Mouse (Mus musculus): ENCODE measurements around the gene Pcyt1a. TPM values are rescaled to one million over a fixed set of nuclear protein-coding genes. Genes with fewer than 3 reads are reported as not detected.

Gene Pcyt1a
- polyA plus RNA-seq, 1 experiment: 14.6 TPM

DNA sequence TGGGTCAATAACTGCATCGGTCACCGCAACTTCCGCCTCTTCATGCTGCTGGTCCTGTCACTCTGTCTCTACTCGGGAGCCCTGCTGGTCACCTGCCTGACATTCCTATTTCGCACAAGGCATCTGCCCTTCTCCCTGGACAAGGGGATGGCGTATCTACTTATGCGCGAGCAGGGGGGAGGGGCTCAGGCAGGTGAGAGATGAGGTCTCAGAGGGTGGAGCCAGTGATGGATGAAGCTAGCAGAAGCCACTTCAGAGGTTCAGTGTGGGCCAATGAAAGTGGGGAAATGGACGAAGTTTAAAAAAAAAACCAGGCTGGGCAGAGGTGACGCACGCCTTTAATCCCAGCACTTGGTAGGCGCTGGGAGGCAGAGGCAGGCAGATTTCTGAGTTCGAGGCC is 68.3 kb downstream of the Pcyt1a start:
- H3K9ac ChIP-seq (ENCODE audit: low read depth, poor library complexity, severe bottlenecking): no peak overlapping the region
- peaks cover 6% of the 10 kb centered on the region for H3K4me1 ChIP-seq (ENCODE audit: control insufficient read depth, insufficient read depth, low read length)
- H3K27ac ChIP-seq (ENCODE audit: insufficient read depth, low read length): no peak overlapping the region
- TF ChIP-seq POLR2A (IDR thresholded peaks at IDR 0.05; ENCODE audit: insufficient read depth, low read length): no peak
- no peak for TF ChIP-seq CTCF (IDR thresholded peaks at IDR 0.05; ENCODE audit: low read depth, low read length)
- no peak for TF ChIP-seq EP300 (IDR thresholded peaks at IDR 0.05; ENCODE audit: insufficient read depth, low read depth, low read length)
- no peaks in the 10 kb centered on the region for H3K36me3 ChIP-seq (ENCODE audit: control insufficient read depth, insufficient read depth, low read length, poor library complexity, severe bottlenecking)
- H3K27me3 ChIP-seq (ENCODE audit: control insufficient read depth, insufficient read depth, low read length, poor library complexity, severe bottlenecking): no peaks in the 10 kb centered on the region
- no peaks in the 10 kb centered on the region for H3K9me3 ChIP-seq (replicated peaks; ENCODE audit: control insufficient read depth, insufficient read depth, low read length, poor library complexity, severe bottlenecking)
- peak overlapping the region; percentile 24 for H3K4me3 ChIP-seq (ENCODE audit: low read depth, low read length)

DNA sequence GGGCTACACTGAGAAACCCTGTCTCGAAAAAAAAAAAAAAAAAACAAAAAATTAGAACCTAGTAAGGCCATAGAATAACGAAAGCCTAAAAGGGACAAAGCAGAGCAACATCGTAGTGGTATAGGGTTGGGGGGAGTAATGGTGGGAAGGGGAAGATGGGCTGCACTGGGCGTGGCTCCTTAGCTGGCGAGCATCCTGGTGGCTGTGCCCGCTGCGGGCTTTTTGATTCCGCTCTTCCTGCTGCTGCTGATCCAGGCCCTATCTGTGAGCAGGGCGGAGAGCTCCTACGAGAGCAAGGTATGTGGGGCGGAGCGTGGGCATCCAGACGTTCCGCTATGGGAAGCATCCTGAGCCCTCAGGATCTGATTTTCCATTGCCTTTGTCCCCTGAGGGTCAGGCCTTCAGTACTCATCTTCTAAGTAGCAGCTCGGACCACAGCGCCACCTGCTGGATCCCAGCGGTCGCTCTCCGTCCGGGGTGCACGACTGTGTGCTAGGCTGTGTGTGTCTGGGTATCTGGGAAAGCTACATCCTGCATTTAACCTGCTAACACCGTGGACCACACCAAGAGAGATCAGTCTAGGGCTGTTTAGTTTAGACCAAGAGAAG is 68.8 kb downstream of the Pcyt1a start:
- TF ChIP-seq CTCF (IDR thresholded peaks at IDR 0.05; ENCODE audit: low read depth, low read length): peak; percentile 97
- TF ChIP-seq POLR2A (IDR thresholded peaks at IDR 0.05; ENCODE audit: insufficient read depth, low read length): no peak
- peak; percentile 57; the same call in 1 of the 2 replicates for TF ChIP-seq EP300 (IDR thresholded peaks at IDR 0.05; ENCODE audit: insufficient read depth, low read depth, low read length)
- Histone ChIP-seq H3K4me1 (ENCODE audit: control insufficient read depth, insufficient read depth, low read length) (peaks cover 6% of the 10 kb centered on the region), H3K27me3 (ENCODE audit: control insufficient read depth, insufficient read depth, low read length, poor library complexity, severe bottlenecking) (no peaks in the 10 kb centered on the region), H3K4me3 (ENCODE audit: low read depth, low read length) (peak overlapping the region; percentile 51), H3K9ac (ENCODE audit: low read depth, poor library complexity, severe bottlenecking) (no peak overlapping the region), H3K27ac (ENCODE audit: insufficient read depth, low read length) (no peak overlapping the region), H3K36me3 (ENCODE audit: control insufficient read depth, insufficient read depth, low read length, poor library complexity, severe bottlenecking) (no peaks in the 10 kb centered on the region), H3K9me3 (replicated peaks; ENCODE audit: control insufficient read depth, insufficient read depth, low read length, poor library complexity, severe bottlenecking) (no peaks in the 10 kb centered on the region)

DNA sequence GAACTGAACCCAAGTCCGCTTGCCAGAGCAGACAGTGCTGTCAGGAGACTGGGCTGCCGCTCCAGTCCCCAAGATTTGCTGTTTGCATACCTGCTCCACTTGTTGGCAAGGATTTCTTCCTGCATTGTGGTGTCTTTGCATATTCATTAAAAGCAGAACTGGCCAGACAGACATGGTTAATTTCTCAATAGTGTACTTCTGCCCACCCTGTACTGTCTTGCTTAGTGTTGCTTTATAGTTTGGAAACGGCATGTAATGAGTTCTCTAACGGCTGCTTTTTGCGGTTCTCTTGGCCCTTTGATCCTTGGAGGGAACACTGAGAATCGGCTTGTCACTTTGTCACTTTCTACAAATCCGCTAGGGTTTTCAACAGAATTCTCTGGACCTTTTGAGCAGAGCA is 70.7 kb downstream of the Pcyt1a start:
- no peak overlapping the region for H3K4me3 ChIP-seq (ENCODE audit: low read depth, low read length)
- peaks cover 6% of the 10 kb centered on the region for H3K4me1 ChIP-seq (ENCODE audit: control insufficient read depth, insufficient read depth, low read length)
- H3K9me3 ChIP-seq (replicated peaks; ENCODE audit: control insufficient read depth, insufficient read depth, low read length, poor library complexity, severe bottlenecking): no peaks in the 10 kb centered on the region
- TF ChIP-seq POLR2A (IDR thresholded peaks at IDR 0.05; ENCODE audit: insufficient read depth, low read length): no peak
- TF ChIP-seq CTCF (IDR thresholded peaks at IDR 0.05; ENCODE audit: low read depth, low read length): no peak
- no peak for TF ChIP-seq EP300 (IDR thresholded peaks at IDR 0.05; ENCODE audit: insufficient read depth, low read depth, low read length)
- H3K27ac ChIP-seq (ENCODE audit: insufficient read depth, low read length): no peak overlapping the region
- H3K36me3 ChIP-seq (ENCODE audit: control insufficient read depth, insufficient read depth, low read length, poor library complexity, severe bottlenecking): no peaks in the 10 kb centered on the region
- H3K27me3 ChIP-seq (ENCODE audit: control insufficient read depth, insufficient read depth, low read length, poor library complexity, severe bottlenecking): no peaks in the 10 kb centered on the region
- no peak overlapping the region for H3K9ac ChIP-seq (ENCODE audit: low read depth, poor library complexity, severe bottlenecking)

DNA sequence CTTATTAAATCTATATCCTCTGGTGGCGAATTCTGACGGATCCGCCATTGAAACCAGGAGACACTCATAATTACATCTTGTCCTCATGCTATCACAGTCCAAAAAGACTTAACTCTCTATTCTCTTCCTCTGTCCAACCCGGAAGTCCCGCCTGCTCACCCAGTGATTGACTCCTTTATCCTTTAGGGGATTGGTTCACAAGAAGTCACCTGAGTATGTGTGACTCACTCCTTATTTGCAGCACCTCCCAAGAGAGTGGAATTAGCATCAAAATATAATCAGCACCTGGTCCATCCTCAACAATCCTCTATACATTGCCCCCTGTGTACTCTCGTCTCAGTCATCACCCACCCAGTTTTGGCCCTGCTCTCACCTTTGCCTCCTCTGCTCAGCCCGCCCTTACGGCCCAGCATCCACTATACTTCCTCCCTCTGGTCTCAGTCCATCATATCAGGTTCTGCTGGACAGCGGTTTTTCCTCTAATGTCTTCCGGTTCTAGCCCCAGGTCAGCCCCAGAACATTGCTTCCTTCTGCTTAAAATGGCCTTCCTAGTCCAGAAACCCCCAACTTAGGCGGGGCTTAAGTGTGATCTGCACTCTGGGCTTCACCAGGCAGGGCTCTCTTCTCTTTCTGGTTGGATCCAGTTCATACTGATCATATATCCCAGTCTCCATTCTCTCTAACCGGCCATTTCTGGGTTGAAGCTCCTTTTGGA is 72.1 kb downstream of the Pcyt1a start:
- Histone ChIP-seq H3K36me3 (ENCODE audit: control insufficient read depth, insufficient read depth, low read length, poor library complexity, severe bottlenecking) (no peaks in the 10 kb centered on the region), H3K9ac (ENCODE audit: low read depth, poor library complexity, severe bottlenecking) (no peak overlapping the region), H3K27me3 (ENCODE audit: control insufficient read depth, insufficient read depth, low read length, poor library complexity, severe bottlenecking) (no peaks in the 10 kb centered on the region), H3K9me3 (replicated peaks; ENCODE audit: control insufficient read depth, insufficient read depth, low read length, poor library complexity, severe bottlenecking) (no peaks in the 10 kb centered on the region), H3K4me3 (ENCODE audit: low read depth, low read length) (peak overlapping the region; percentile 44), H3K4me1 (ENCODE audit: control insufficient read depth, insufficient read depth, low read length) (no peaks in the 10 kb centered on the region), H3K27ac (ENCODE audit: insufficient read depth, low read length) (peak overlapping the region; percentile 40)
- TF ChIP-seq CTCF (IDR thresholded peaks at IDR 0.05; ENCODE audit: low read depth, low read length): no peak
- peak; percentile 52; the same call in 1 of the 2 replicates for TF ChIP-seq EP300 (IDR thresholded peaks at IDR 0.05; ENCODE audit: insufficient read depth, low read depth, low read length)

GRCm38 (mm10) chr16:32503633-32504032 is 72.9 kb downstream of the Pcyt1a start:
- Histone ChIP-seq H3K4me3 (ENCODE audit: low read depth, low read length) (no peak overlapping the region), H3K9ac (ENCODE audit: low read depth, poor library complexity, severe bottlenecking) (no peak overlapping the region), H3K9me3 (replicated peaks; ENCODE audit: control insufficient read depth, insufficient read depth, low read length, poor library complexity, severe bottlenecking) (no peaks in the 10 kb centered on the region), H3K4me1 (ENCODE audit: control insufficient read depth, insufficient read depth, low read length) (peaks cover 3% of the 10 kb centered on the region), H3K27ac (ENCODE audit: insufficient read depth, low read length) (no peak overlapping the region), H3K36me3 (ENCODE audit: control insufficient read depth, insufficient read depth, low read length, poor library complexity, severe bottlenecking) (no peaks in the 10 kb centered on the region), H3K27me3 (ENCODE audit: control insufficient read depth, insufficient read depth, low read length, poor library complexity, severe bottlenecking) (no peaks in the 10 kb centered on the region)
- TF ChIP-seq POLR2A (IDR thresholded peaks at IDR 0.05; ENCODE audit: insufficient read depth, low read length) (no peak), CTCF (IDR thresholded peaks at IDR 0.05; ENCODE audit: low read depth, low read length) (no peak), EP300 (IDR thresholded peaks at IDR 0.05; ENCODE audit: insufficient read depth, low read depth, low read length) (no peak)

DNA sequence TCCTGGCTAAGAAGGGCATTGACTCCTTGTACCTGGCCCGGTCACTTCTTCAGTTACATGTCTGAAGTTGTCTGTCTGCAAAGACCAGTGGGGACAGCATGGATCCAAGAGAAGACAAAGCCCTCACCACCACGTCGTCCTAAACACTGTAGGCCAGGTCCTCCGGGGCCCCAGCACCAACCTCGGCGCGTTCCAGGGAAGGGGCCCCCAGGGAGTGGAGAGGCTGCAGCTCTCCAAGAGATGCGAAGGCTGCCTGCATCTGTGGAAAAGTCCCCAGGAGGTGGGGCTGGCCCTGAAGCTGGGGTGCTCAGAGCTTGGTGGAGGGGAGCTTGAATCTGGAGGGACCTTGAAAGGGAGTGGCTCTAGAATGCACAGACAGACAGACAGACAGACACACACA is 75.6 kb downstream of the Pcyt1a start:
- Histone ChIP-seq H3K9ac (ENCODE audit: low read depth, poor library complexity, severe bottlenecking) (no peak overlapping the region), H3K9me3 (replicated peaks; ENCODE audit: control insufficient read depth, insufficient read depth, low read length, poor library complexity, severe bottlenecking) (no peaks in the 10 kb centered on the region), H3K36me3 (ENCODE audit: control insufficient read depth, insufficient read depth, low read length, poor library complexity, severe bottlenecking) (no peaks in the 10 kb centered on the region), H3K27me3 (ENCODE audit: control insufficient read depth, insufficient read depth, low read length, poor library complexity, severe bottlenecking) (no peaks in the 10 kb centered on the region), H3K4me3 (ENCODE audit: low read depth, low read length) (no peak overlapping the region), H3K27ac (ENCODE audit: insufficient read depth, low read length) (no peak overlapping the region), H3K4me1 (ENCODE audit: control insufficient read depth, insufficient read depth, low read length) (peaks cover 10% of the 10 kb centered on the region)
- TF ChIP-seq POLR2A (IDR thresholded peaks at IDR 0.05; ENCODE audit: insufficient read depth, low read length) (no peak), EP300 (IDR thresholded peaks at IDR 0.05; ENCODE audit: insufficient read depth, low read depth, low read length) (no peak), CTCF (IDR thresholded peaks at IDR 0.05; ENCODE audit: low read depth, low read length) (no peak)
